Mouse (Mus musculus): ENCODE measurements around the gene Dlst. TPM values are rescaled to one million over a fixed set of nuclear protein-coding genes. Genes with fewer than 3 reads are reported as not detected.

Gene Dlst
- total and polyA plus RNA-seq, 3 experiments: 163 to 376 (median 230) TPM

DNA sequence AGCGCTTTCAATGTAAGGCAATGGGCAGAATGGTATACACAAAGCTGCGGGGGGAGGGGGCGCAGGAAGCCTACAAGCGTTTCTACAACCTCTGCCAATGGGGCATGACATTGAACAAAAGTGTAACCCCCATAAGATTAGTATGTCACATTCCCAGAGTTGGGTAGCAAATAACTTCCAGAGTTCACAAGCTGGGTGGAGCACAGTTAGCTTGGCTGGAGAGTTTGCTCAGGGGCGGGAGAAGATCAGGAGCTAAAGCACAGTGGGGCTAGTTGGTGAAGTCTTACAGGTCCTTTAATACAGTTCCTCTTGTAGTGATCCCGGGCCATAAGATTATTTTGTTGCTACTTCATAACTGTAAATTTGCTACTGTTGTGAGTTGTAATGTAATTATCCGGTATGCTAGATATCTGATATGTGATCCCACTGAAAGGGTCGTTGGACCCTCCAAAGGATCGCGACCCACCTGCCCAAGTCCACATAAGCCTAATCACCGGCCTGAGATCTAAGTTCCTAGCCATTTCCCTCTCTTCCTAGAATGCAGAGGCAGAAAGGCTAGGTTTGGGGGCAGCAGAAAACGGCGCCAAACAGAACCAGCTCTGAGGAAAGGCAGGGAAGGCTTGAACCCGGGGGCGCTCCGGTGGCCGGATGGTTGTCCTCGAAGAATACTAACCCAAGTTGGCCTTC lies 479 bp upstream of the Dlst start:
- Histone ChIP-seq H3K27me3 (ENCODE audit: control insufficient read depth in 1 of 2, insufficient read depth in 2 of 2, low read length in 2 of 2) (no peaks in the 10 kb centered on the region), H3K4me1 (ENCODE audit: control insufficient read depth in 1 of 2, insufficient read depth in 2 of 2, low read length in 2 of 2) (peaks cover 11 to 29% of the 10 kb centered on the region in 2 experiments), H3K9me3 (replicated peaks; ENCODE audit: insufficient read depth, low read length) (no peaks in the 10 kb centered on the region), H3K9ac (ENCODE audit: control insufficient read depth, low read depth, low read length, poor library complexity, severe bottlenecking) (peak overlapping the region; percentile 93), H3K4me3 (ENCODE audit: control insufficient read depth in 1 of 2, insufficient read depth in 1 of 2, low read depth in 2 of 2, low read length in 2 of 2) (peak overlapping the region; percentile 83 to 94), H3K79me2 (ENCODE audit: control insufficient read depth, insufficient read depth, low read length, poor library complexity) (peaks cover 48% of the 10 kb centered on the region), H3K36me3 (ENCODE audit: control insufficient read depth in 1 of 2, insufficient read depth in 2 of 2, low read length in 2 of 2) (peaks cover 0 to 29% of the 10 kb centered on the region in 2 experiments), H3K27ac (ENCODE audit: control insufficient read depth, low read depth, low read length) (peak overlapping the region; percentile 95)
- peak; percentile 78 for DNase-seq (ENCODE audit: low read depth, low spot score)
- TF ChIP-seq USF1 (IDR thresholded peaks at IDR 0.05; ENCODE audit: low read depth, low read length): no peak
- TF ChIP-seq EP300 (IDR thresholded peaks at IDR 0.05; ENCODE audit: low read depth in 1 of 2, low read length in 2 of 2): peak in 1 of 2 experiments; percentile 23; a peak in 1 of 4 replicates
- TF ChIP-seq NELFE (IDR thresholded peaks at IDR 0.05; ENCODE audit: low read depth, low read length): no peak
- TF ChIP-seq ZKSCAN1 (IDR thresholded peaks at IDR 0.05; ENCODE audit: low read depth, low read length): no peak
- TF ChIP-seq GATA1 (IDR thresholded peaks at IDR 0.05; ENCODE audit: low read depth, low read length): peak; percentile 18; the same call in 1 of the 2 replicates
- TF ChIP-seq TBP (IDR thresholded peaks at IDR 0.05; ENCODE audit: low read depth, low read length): peak; percentile 8

DNA sequence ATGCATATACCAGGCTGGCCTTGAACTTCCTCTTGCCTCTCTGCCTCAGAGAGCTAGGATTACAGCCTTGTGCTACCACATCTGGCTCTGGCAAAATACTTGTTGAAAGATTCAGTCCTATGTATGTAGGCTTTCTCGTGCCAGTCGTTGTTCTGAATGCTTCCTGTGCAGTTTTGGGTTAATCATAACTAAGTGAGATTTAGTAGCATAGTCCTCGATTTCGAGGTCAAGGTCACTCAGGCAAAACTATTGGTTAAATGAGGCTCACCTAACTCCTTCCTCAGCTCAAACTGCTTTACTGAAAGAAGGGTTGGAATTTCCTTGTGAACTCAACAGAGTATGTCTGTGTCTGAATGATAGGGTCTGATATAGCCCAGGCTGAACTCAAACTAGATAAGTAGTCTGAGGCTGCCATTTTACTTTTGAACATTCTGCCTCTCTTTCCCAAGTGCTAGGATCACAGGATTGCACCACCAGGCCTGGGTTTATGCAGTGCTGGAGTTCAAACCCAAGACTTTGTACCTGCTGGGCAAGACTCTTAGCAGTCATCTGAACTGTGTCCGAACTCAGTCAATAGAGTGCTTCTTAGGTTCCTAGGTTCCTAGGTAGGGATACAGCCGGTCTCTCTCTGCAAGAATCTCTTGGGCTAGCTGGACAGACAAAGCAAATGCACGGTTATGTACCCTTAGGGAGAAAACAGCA lies 2.1 kb downstream of the Dlst start:
- Histone ChIP-seq H3K9ac (ENCODE audit: control insufficient read depth, low read depth, low read length, poor library complexity, severe bottlenecking) (peak overlapping the region; percentile 93), H3K9me3 (replicated peaks; ENCODE audit: insufficient read depth, low read length) (no peaks in the 10 kb centered on the region), H3K27ac (ENCODE audit: control insufficient read depth, low read depth, low read length) (peak overlapping the region; percentile 35), H3K4me1 (ENCODE audit: control insufficient read depth in 1 of 2, insufficient read depth in 2 of 2, low read length in 2 of 2) (peaks cover 11 to 29% of the 10 kb centered on the region in 2 experiments), H3K79me2 (ENCODE audit: control insufficient read depth, insufficient read depth, low read length, poor library complexity) (peaks cover 58% of the 10 kb centered on the region), H3K4me3 (ENCODE audit: control insufficient read depth in 1 of 2, insufficient read depth in 1 of 2, low read depth in 2 of 2, low read length in 2 of 2) (peak overlapping the region in 1 of 2 experiments; percentile 83; a peak in 3 of 4 replicates), H3K27me3 (ENCODE audit: control insufficient read depth in 1 of 2, insufficient read depth in 2 of 2, low read length in 2 of 2) (no peaks in the 10 kb centered on the region), H3K36me3 (ENCODE audit: control insufficient read depth in 1 of 2, insufficient read depth in 2 of 2, low read length in 2 of 2) (peaks cover 13 to 29% of the 10 kb centered on the region in 2 experiments)
- TF ChIP-seq MEF2A (IDR thresholded peaks at IDR 0.05; ENCODE audit: extremely low read depth, insufficient replicate concordance, low read depth, low read length, poor library complexity, severe bottlenecking) (no peak), MYC (IDR thresholded peaks at IDR 0.05; ENCODE audit: low read depth, low read length) (no peak), UBTF (IDR thresholded peaks at IDR 0.05; ENCODE audit: borderline replicate concordance, insufficient read depth, low read depth, low read length) (no peak), MAZ (IDR thresholded peaks at IDR 0.05; ENCODE audit: low read depth, low read length) (no peak), TBP (IDR thresholded peaks at IDR 0.05; ENCODE audit: low read depth, low read length) (no peak), MYB (IDR thresholded peaks at IDR 0.05; ENCODE audit: low read depth, low read length) (no peak), CHD1 (IDR thresholded peaks at IDR 0.05; ENCODE audit: low read depth, low read length) (no peak), GABPA (IDR thresholded peaks at IDR 0.05; ENCODE audit: low read depth, low read length) (no peak), TCF12 (IDR thresholded peaks at IDR 0.05; ENCODE audit: low read depth, low read length) (peak; percentile 45; the same call in 1 of the 2 replicates), ETS1 (IDR thresholded peaks at IDR 0.05; ENCODE audit: low read depth, low read length) (no peak), EP300 (IDR thresholded peaks at IDR 0.05; ENCODE audit: low read depth in 1 of 2, low read length in 2 of 2) (peak; percentile 9 to 48; a peak in 1 of 4 replicates), USF2 (IDR thresholded peaks at IDR 0.05; ENCODE audit: borderline replicate concordance in 1 of 2, insufficient read depth in 1 of 2, low read depth in 1 of 2, low read length in 2 of 2) (no peak), MAFK (IDR thresholded peaks at IDR 0.05; ENCODE audit: borderline replicate concordance, low read depth, low read length) (no peak), ZKSCAN1 (IDR thresholded peaks at IDR 0.05; ENCODE audit: low read depth, low read length) (no peak), BHLHE40 (IDR thresholded peaks at IDR 0.05; ENCODE audit: borderline replicate concordance, low read depth, low read length) (no peak), MXI1 (IDR thresholded peaks at IDR 0.05; ENCODE audit: low read depth, low read length) (peak; percentile 31; the same call in 1 of the 2 replicates), KAT2A (conservative IDR thresholded peaks at IDR 0.05; ENCODE audit: low read depth, low read length) (no peak), MAX (IDR thresholded peaks at IDR 0.05; ENCODE audit: low read length) (no peak), GATA1 (IDR thresholded peaks at IDR 0.05; ENCODE audit: low read depth, low read length) (0 out of 2 replicates have a peak, but pooled peaks have one; percentile 28), NELFE (IDR thresholded peaks at IDR 0.05; ENCODE audit: low read depth, low read length) (no peak), RAD21 (IDR thresholded peaks at IDR 0.05; ENCODE audit: low read depth, low read length) (no peak), TAL1 (IDR thresholded peaks at IDR 0.05; ENCODE audit: low read length) (peak; percentile 33)
- DNase-seq (ENCODE audit: low read depth, low spot score): peak; percentile 48
